Mouse (Mus musculus) liver, embryonic 13.5 days (tissue): ENCODE results near the gene Cope. TPM values are rescaled to one million over a fixed set of nuclear protein-coding genes. Genes with fewer than 3 reads are reported as not detected.

Experiments used
- ATAC-seq: fragments of 200-750 bp; cut with Nextera tagmentation; 2 replicates; pipeline ENCODE4 v1.8.0; 2017; ENCODE audit warnings: low read depth, mild to moderate bottlenecking, moderate number of reproducible peaks, moderate library complexity
- DNase-seq: peaks from one replicate; pipeline ENCODE4 v3.0.0; 2022
- H3K27ac ChIP-seq: fragments of 300-500 bp; sonication (generic); 2 replicates; pipeline ENCODE4 v1.5.1; 2015; ENCODE audit warnings: moderate library complexity, mild to moderate bottlenecking, inconsistent platforms
- H3K27me3 ChIP-seq: fragments of 300-500 bp; sonication (generic); 2 replicates; pipeline ENCODE4 v1.6.1; 2015; ENCODE audit warnings: mild to moderate bottlenecking, inconsistent platforms
- H3K36me3 ChIP-seq: fragments of 300-500 bp; sonication (generic); 2 replicates; pipeline ENCODE4 v1.6.1; 2015; ENCODE audit warnings: mild to moderate bottlenecking, inconsistent platforms
- H3K4me1 ChIP-seq: fragments of 300-500 bp; sonication (generic); replicated peaks from 2 replicates; pipeline ENCODE4 v1.6.1; 2015; ENCODE audit warnings: inconsistent platforms
- H3K4me2 ChIP-seq: fragments of 300-500 bp; sonication (generic); 2 replicates; pipeline ENCODE4 v1.6.1; 2015; ENCODE audit warnings: inconsistent platforms, mild to moderate bottlenecking, moderate library complexity
- H3K4me3 ChIP-seq: fragments of 300-500 bp; sonication (generic); replicated peaks from 2 replicates; pipeline ENCODE4 v1.5.1; 2015; ENCODE audit warnings: mild to moderate bottlenecking, inconsistent platforms
- H3K9ac ChIP-seq: fragments of 300-500 bp; sonication (generic); 2 replicates; pipeline ENCODE4 v1.6.1; 2015; ENCODE audit warnings: mild to moderate bottlenecking, inconsistent platforms
- H3K9me3 ChIP-seq: fragments of 300-500 bp; sonication (generic); replicated peaks from 2 replicates; pipeline ENCODE4 v1.6.1; 2016; ENCODE audit warnings: inconsistent platforms
- WGBS: fragments of 180-500 bp; shearing (Covaris S2); methylation state at CpG from one replicate; pipeline ENCODE4 v1.1.7; 2015; ENCODE audit not compliant: insufficient replicate concordance; 5-methylcytosine and 5-hydroxymethylcytosine counted together
- polyA plus RNA-seq: library from polyadenylated mRNA; unstranded; fragments of >200 nt; fragmentation: Nextera tagmentation; extraction: Ambion mirVana; gene quantifications from 2 replicates; pipeline ENCODE4 v1.2.1, GENCODE M21; 2015

Gene Cope
- 170 and 197 TPM in 2 replicates for polyA plus RNA-seq

- H3K4me1 ChIP-seq, result peaks cover 34% of the 10 kb centered on the region
- peak within 1 kb of the TSS; percentile 91 for H3K4me2 ChIP-seq
- H3K9ac ChIP-seq, result peak within 1 kb of the TSS; percentile 90
- H3K9me3 ChIP-seq, result no peaks in the 10 kb centered on the region
- peak within 1 kb of the TSS; percentile 90 for H3K4me3 ChIP-seq
- WGBS, result under 1% methylated on average over 40 of the region's 40 CpGs
- peak within 1 kb of the TSS; percentile 74 for H3K27ac ChIP-seq
- ATAC-seq (peak; percentile 90), DNase-seq (peak; percentile 83)
- peaks cover 59% of the 10 kb centered on the region for H3K36me3 ChIP-seq
- no peaks in the 10 kb centered on the region for H3K27me3 ChIP-seq
These were observed at the start of gene Cope, which contains the start of gene Ddx49 for GRCm38 (mm10) chr8:70302358-70302890. Cope (plus strand) TSS chr8:70302518. Ddx49 (minus strand) TSS chr8:70302489.

DNA sequence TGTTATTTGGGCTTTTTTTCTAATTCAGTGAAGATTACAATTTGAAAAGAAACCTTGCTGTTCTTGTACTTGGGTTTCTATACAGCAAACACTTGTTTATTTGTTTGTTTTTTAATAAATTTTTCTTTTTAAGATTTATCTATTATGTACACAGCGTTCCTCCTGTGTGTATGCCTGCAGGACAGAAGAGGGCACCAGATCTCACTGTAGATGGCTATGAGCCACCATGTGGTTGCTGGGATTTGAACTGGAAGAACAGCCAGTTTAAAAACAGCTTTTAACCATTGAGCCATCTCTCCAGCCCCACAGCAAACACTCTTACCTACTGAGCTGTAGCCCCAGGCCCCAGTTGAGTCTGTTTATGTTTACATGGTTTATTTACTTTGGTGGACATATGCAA, 47.7 kb upstream of the Cope start:
- Histone ChIP-seq H3K4me3 (no peak overlapping the region), H3K4me1 (peaks cover 16% of the 10 kb centered on the region), H3K27me3 (no peaks in the 10 kb centered on the region), H3K36me3 (peaks cover 99% of the 10 kb centered on the region), H3K27ac (no peak overlapping the region), H3K4me2 (no peak overlapping the region), H3K9ac (no peak overlapping the region), H3K9me3 (no peaks in the 10 kb centered on the region)
- ATAC-seq (no peak), DNase-seq (no peak)
- 83% methylated on average over 1 of the region's 1 CpGs for WGBS

DNA sequence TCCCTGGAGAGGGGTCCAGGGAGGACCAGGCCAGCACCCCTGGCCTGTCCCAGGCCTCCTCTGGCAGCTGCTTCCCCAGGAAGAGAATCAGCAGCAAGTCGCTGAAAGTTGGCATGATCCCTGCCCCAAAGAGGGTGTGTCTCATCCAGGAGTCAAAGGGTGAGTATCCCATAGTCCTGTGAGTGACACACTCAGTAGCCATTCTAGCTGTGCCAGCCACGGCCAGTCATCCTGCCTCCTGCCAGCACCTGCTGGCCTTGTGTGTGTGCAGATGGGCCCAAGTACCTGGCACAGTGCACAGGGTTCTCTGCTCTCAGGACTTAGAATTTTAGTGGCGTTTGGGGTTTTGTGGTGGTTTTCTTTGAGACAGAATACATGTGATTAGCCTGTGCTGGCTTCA, 44.9 kb upstream of the Cope start:
- Histone ChIP-seq H3K9me3 (no peaks in the 10 kb centered on the region), H3K27me3 (no peaks in the 10 kb centered on the region), H3K27ac (no peak overlapping the region), H3K4me3 (no peak overlapping the region), H3K36me3 (peaks cover 99% of the 10 kb centered on the region), H3K9ac (no peak overlapping the region), H3K4me1 (peaks cover 34% of the 10 kb centered on the region), H3K4me2 (no peak overlapping the region)
- no peak for DNase-seq
- ATAC-seq, result no peak
- WGBS, result 76% methylated on average over 3 of the region's 3 CpGs

DNA sequence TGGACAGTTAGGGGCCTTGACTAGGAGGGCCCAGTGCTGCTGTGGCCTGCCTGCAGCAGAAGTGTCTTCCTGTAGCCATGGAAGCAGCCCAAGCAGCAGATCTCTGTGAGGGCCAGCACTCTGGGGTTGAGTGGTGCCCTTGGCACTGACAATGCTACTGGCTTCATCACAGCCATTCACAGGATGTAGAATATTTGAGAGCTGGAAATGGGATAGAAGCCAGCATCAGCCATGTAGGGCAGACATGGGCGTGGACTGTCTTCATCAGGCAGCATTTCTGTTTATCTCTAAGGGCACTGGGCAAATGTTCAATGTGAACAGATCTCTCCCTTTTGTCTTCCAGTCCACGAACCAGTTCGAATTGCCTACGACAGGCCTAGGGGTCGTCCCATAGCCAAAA, 43.7 kb upstream of the Cope start:
- peak overlapping the region; percentile 44 for H3K27ac ChIP-seq
- ATAC-seq, result peak; percentile 54

DNA sequence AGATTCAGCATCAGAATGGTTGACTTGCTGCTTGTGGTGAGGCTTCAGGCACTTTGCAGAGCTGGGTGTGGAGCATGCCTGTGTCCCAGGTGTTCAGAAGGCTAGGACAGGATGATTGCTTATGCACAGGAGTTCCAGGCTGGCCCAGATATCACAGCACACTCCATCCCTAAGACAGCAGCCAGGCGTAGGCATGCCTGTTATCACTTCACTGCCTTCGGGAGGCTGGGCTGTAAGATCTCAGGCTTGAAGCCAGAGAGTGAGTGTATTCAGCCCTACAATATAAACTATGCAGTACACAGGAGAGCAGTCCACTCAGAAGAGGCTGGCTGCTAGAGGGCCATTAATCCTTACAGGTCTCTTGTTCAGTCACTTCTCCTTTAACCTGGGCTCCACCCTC, 43.3 kb upstream of the Cope start:
- Histone ChIP-seq H3K4me2 (no peak overlapping the region), H3K27me3 (no peaks in the 10 kb centered on the region), H3K9me3 (no peaks in the 10 kb centered on the region), H3K4me3 (no peak overlapping the region), H3K9ac (no peak overlapping the region), H3K36me3 (peaks cover 99% of the 10 kb centered on the region), H3K4me1 (peaks cover 34% of the 10 kb centered on the region), H3K27ac (peak overlapping the region; percentile 44; the same call in 1 of the 2 replicates)
- 37% methylated on average over 2 of the region's 2 CpGs for WGBS
- ATAC-seq, result peak; percentile 77
- no peak for DNase-seq

More for the DNA sequence above, 43.7 kb upstream of the Cope start:
- Histone ChIP-seq H3K36me3 (peaks cover 99% of the 10 kb centered on the region), H3K9ac (0 out of 2 replicates have a peak overlapping the region, but pooled peaks have one; percentile 41), H3K9me3 (no peaks in the 10 kb centered on the region), H3K27me3 (no peaks in the 10 kb centered on the region), H3K4me2 (no peak overlapping the region), H3K4me3 (no peak overlapping the region), H3K4me1 (peaks cover 34% of the 10 kb centered on the region)
- DNase-seq, result no peak
- 65% methylated on average over 5 of the region's 5 CpGs for WGBS

GRCm38 (mm10) chr8:70267674-70268073, 34.6 kb upstream of the Cope start:
- 16% methylated on average over 3 of the region's 3 CpGs for WGBS
- peaks cover 27% of the 10 kb centered on the region for H3K36me3 ChIP-seq
- peak; percentile 72 for ATAC-seq
- no peaks in the 10 kb centered on the region for H3K9me3 ChIP-seq
- peak overlapping the region; percentile 21; the same call in 1 of the 2 replicates for H3K4me2 ChIP-seq
- DNase-seq, result no peak
- H3K27me3 ChIP-seq, result no peaks in the 10 kb centered on the region
- H3K4me1 ChIP-seq, result peaks cover 51% of the 10 kb centered on the region
- H3K4me3 ChIP-seq, result no peak overlapping the region
- peak overlapping the region; percentile 39; the same call in 1 of the 2 replicates for H3K9ac ChIP-seq
- H3K27ac ChIP-seq, result peak overlapping the region; percentile 58

DNA sequence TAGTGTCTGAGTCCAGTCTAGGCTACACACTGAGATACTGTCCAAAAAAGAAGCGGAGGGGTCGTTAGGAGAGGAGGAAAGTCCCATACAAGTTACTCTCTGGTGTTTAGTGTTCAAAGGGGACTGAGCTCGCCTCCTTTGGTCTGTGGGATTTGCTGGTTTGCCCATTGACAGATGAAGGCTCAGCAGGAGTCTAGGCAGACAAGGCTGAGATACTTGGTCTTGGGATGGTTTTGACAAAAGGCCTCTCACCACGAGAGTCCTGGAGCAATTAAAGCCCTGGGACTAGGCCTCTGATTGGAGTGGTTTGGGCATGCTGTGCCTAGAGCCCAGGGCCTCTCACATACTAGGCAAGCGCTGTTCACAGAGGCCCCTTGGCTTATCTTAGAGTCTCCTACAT, 34.0 kb upstream of the Cope start:
- peaks cover 20% of the 10 kb centered on the region for H3K36me3 ChIP-seq
- no peak overlapping the region; the same call in 1 of the 2 replicates for H3K4me2 ChIP-seq
- no peaks in the 10 kb centered on the region for H3K27me3 ChIP-seq
- H3K4me1 ChIP-seq, result peaks cover 57% of the 10 kb centered on the region
- H3K9me3 ChIP-seq, result no peaks in the 10 kb centered on the region
- H3K27ac ChIP-seq, result peak overlapping the region; percentile 58
- ATAC-seq (peak; percentile 29; the same call in 1 of the 2 replicates), DNase-seq (no peak)
- H3K9ac ChIP-seq, result peak overlapping the region; percentile 26; the same call in 1 of the 2 replicates
- H3K4me3 ChIP-seq, result no peak overlapping the region
- 50% methylated on average over 5 of the region's 5 CpGs for WGBS

DNA sequence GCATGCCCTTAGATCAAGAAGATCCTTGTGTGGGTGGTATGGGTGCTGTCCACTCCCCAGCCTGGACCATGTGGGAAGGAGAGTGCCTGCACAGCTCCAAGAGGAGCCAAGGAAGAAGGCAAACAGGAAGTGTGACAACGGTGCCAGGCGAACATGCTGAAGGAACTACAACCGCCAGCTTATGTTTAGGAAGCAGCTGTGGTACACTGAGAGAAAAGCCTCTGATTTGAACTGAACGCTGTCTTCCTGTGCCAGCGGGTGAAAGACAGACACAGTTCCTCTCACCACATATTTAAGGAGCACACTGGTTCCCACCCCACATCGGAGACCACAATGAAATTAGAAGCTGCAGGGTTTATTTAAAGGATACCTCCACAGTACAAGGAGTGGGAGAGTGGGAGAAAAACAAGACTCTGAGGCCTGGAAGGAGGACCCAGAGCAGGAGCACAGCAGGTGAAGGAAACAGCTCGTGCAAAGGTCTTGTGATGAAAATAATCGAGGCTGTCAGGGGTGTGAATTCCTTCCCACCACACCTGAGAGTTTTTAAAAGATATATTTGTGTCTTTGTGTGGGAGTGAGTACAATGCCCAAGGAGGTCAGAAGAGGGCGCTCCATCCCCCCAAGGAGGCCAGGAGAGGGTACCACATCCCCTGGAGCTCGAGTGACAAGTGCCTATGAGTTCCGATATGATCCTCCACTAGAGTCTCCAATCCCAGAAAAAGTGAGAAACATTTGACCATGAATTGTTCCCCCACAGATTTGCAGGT, 33.3 kb upstream of the Cope start:
- Histone ChIP-seq H3K36me3 (peaks cover 13% of the 10 kb centered on the region), H3K27ac (peak overlapping the region; percentile 58), H3K4me1 (peaks cover 63% of the 10 kb centered on the region), H3K4me3 (no peak overlapping the region), H3K4me2 (no peak overlapping the region), H3K9ac (peak overlapping the region; percentile 26; the same call in 1 of the 2 replicates), H3K9me3 (no peaks in the 10 kb centered on the region), H3K27me3 (no peaks in the 10 kb centered on the region)
- 27% methylated on average over 11 of the region's 11 CpGs for WGBS
- DNase-seq (no peak), ATAC-seq (no peak)

GRCm38 (mm10) chr8:70272949-70273348, 29.4 kb upstream of the Cope start:
- Histone ChIP-seq H3K9me3 (no peaks in the 10 kb centered on the region), H3K36me3 (no peaks in the 10 kb centered on the region), H3K4me1 (peaks cover 73% of the 10 kb centered on the region), H3K27me3 (no peaks in the 10 kb centered on the region), H3K4me3 (no peak overlapping the region), H3K27ac (peak overlapping the region; percentile 65), H3K9ac (no peak overlapping the region), H3K4me2 (no peak overlapping the region)
- ATAC-seq, result peak; percentile 86
- DNase-seq, result peak; percentile 68
- 28% methylated on average over 3 of the region's 3 CpGs for WGBS

DNA sequence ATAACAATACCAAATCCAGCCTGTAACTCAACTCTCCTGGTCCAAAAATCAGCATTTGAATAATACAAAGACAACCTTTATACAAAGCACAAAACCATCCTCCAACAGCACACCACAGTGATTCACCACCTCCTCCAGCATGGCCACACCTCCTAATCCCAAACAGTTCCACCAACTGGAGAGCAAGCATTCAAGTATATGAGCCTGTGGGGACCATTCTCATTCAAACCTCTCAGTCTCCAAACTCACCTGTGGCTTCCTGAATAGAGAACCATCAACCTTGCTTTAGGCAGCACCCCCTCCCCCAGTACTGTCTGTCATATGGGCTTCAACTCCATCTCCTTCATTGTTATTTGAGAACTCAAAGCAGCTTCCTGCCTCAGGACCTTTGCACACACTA, 28.0 kb upstream of the Cope start:
- no peaks in the 10 kb centered on the region for H3K27me3 ChIP-seq
- H3K36me3 ChIP-seq, result no peaks in the 10 kb centered on the region
- no peak for ATAC-seq
- H3K4me3 ChIP-seq, result no peak overlapping the region
- no peaks in the 10 kb centered on the region for H3K9me3 ChIP-seq
- DNase-seq, result no peak
- peaks cover 73% of the 10 kb centered on the region for H3K4me1 ChIP-seq
- H3K9ac ChIP-seq, result no peak overlapping the region
- H3K4me2 ChIP-seq, result no peak overlapping the region
- H3K27ac ChIP-seq, result no peak overlapping the region

DNA sequence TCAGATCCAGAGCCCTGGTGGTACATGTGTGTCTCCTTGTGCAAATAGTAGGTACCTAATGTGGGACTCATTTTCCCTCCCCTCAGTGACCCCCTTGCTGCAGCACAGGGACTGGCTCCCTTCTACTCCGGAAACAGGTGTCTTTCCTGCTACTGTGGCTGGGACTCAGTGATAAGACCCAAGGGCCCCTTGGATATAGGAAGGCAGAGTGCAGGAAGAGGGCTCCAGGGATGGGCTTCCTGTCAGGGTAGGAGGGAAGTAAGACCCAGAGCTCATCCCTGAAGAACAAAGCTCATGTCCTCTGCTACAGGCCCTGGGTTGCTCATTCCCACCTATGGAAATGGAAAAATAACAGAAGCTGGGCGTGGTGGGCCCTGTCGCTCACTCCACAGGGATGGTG, 25.8 kb upstream of the Cope start:
- no peaks in the 10 kb centered on the region for H3K27me3 ChIP-seq
- no peak overlapping the region for H3K4me3 ChIP-seq
- DNase-seq (peak; percentile 39), ATAC-seq (peak; percentile 60)
- H3K9me3 ChIP-seq, result no peaks in the 10 kb centered on the region
- peak overlapping the region; percentile 50 for H3K27ac ChIP-seq
- peaks cover 74% of the 10 kb centered on the region for H3K4me1 ChIP-seq
- no peak overlapping the region for H3K9ac ChIP-seq
- H3K36me3 ChIP-seq, result no peaks in the 10 kb centered on the region
- 12% methylated on average over 3 of the region's 3 CpGs for WGBS
- 0 out of 2 replicates have a peak overlapping the region, but pooled peaks have one; percentile 1 for H3K4me2 ChIP-seq
